Mouse (Mus musculus) duodenum, adult 2 months (tissue): Measurements from ENCODE around the gene Dusp6. TPM values are rescaled to one million over a fixed set of nuclear protein-coding genes. Genes with fewer than 3 reads are reported as not detected.

Experiments used
- polyA plus RNA-seq: library from polyadenylated mRNA; depleted of rRNA; stranded (reverse); fragments of >200 nt; gene quantifications from 2 replicates; pipeline ENCODE4 v1.2.3, GENCODE M21; 2012; ENCODE audit warnings: low replicate concordance; rRNA removed

Dusp6 gene
- 20.0 and 62.4 TPM in 2 replicates for polyA plus RNA-seq

GRCm38 (mm10) chr10:99262867-99263379 is at the start of gene Dusp6:
Gene Dusp6, plus strand, starts transcription at chr10:99263231.

Other genes starting within 250 kb of the Dusp6 start
- gene Poc1b, start 156.2 kb upstream of the Dusp6 start, polyA plus RNA-seq = 3.2 and 10.0 TPM in 2 replicates
- gene Galnt4, start 155.1 kb upstream of the Dusp6 start, polyA plus RNA-seq = 2.0 and 5.3 TPM in 2 replicates
- not detected in 2 replicates for gene Phxr2, start 136.9 kb upstream of the Dusp6 start, polyA plus RNA-seq